Mouse (Mus musculus) megakaryocyte, embryonic 14.5 days (primary cell): Measurements from ENCODE around the gene Ubqln1. TPM values are rescaled to one million over a fixed set of nuclear protein-coding genes. Genes with fewer than 3 reads are reported as not detected.

Experiments
- H3K27me3 ChIP-seq: replicated peaks from 2 replicates; pipeline ENCODE3; 2012; ENCODE audit warnings: inconsistent platforms
- H3K36me3 ChIP-seq: replicated peaks from 2 replicates; pipeline ENCODE3; 2012; ENCODE audit warnings: low read length, inconsistent platforms, mixed read lengths
- H3K4me1 ChIP-seq: 2 replicates; pipeline ENCODE4 v1.6.1; 2012; ENCODE audit warnings: inconsistent platforms
- H3K4me3 ChIP-seq: replicated peaks from 2 replicates; pipeline ENCODE3; 2012; ENCODE audit warnings: moderate library complexity, mild to moderate bottlenecking, inconsistent platforms
- H3K9me3 ChIP-seq: 2 replicates; pipeline ENCODE4 v1.6.1; 2012; ENCODE audit warnings: inconsistent platforms
- FLI1 ChIP-seq: IDR thresholded peaks from 2 replicates; pipeline ENCODE4 v1.6.1; 2012; ENCODE audit warnings: low read length, inconsistent platforms, mixed read lengths
- GATA1 ChIP-seq: IDR thresholded peaks from 3 replicates; pipeline ENCODE4 v1.6.1; 2012; ENCODE audit warnings: mixed read lengths, low read length, inconsistent platforms, borderline replicate concordance
- polyA plus RNA-seq: library from polyadenylated mRNA; stranded (reverse); fragments of >175 nt; gene quantifications from 2 replicates; pipeline ENCODE4 v1.2.3, GENCODE M21; 2012; ENCODE audit warnings: low replicate concordance; ENCODE audit not compliant: insufficient read depth

Ubqln1 gene
- polyA plus RNA-seq, 1 experiment: 33.9 TPM

DNA sequence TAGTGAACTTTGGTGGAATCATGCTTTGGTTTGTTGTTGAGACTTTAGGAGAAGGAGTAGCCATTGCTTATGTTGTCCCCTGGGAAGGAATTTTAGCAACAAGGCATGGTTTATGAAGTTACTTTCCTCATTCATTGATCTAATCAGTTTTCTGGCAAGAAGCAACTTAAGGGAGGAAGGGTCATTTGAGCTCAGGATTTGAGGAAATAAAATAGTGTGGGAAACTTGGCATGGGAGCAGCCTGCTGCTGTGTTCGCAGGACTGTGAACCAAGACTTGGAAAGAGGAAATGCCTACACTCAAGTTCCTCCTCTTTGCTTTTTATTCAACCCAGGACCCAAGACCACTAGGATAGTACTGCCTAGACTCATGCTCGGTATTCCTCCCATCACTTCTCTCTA lies 2.1 kb upstream of the Ubqln1 start:
- H3K4me1 ChIP-seq: peaks cover 27% of the 10 kb centered on the region
- no peaks in the 10 kb centered on the region for H3K9me3 ChIP-seq
- no peak for TF ChIP-seq FLI1
- TF ChIP-seq GATA1: no peak
- H3K36me3 ChIP-seq: no peaks in the 10 kb centered on the region
- no peaks in the 10 kb centered on the region for H3K27me3 ChIP-seq
- H3K4me3 ChIP-seq: no peak overlapping the region

DNA sequence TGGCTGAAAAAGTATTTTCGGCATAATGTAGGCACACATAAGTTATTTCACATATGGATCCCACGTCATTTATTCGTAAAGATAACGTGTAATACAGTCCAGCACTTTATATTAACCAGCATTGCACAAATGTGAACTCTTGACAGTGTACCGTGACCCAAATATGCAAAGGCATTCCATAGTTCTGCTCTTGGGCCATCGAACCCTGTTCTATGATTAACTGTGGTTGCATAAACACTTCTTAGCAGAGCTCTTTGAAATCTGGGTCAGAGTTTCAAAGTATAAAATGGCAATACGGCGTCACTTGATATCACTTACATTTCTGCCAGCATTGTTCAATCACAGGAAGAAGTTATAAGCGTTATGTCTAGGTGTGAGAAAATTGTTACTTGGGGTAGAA lies 942 bp upstream of the Ubqln1 start:
- Histone ChIP-seq H3K4me3 (peak overlapping the region; percentile 98), H3K4me1 (peaks cover 35% of the 10 kb centered on the region), H3K9me3 (no peaks in the 10 kb centered on the region), H3K27me3 (no peaks in the 10 kb centered on the region), H3K36me3 (peaks cover 3% of the 10 kb centered on the region)
- TF ChIP-seq FLI1 (no peak), GATA1 (no peak)

- Histone ChIP-seq H3K4me3 (peak overlapping the region; percentile 98), H3K4me1 (peaks cover 41% of the 10 kb centered on the region), H3K9me3 (no peaks in the 10 kb centered on the region), H3K36me3 (peaks cover 7% of the 10 kb centered on the region), H3K27me3 (no peaks in the 10 kb centered on the region)
- TF ChIP-seq GATA1 (no peak), FLI1 (no peak)
Measured at GRCm38 (mm10) chr13:58215253-58215591, 231 bp downstream of the Ubqln1 start.

GRCm38 (mm10) chr13:58214346-58215252 lies 854 bp downstream of the Ubqln1 start:
- TF ChIP-seq FLI1: no peak
- no peak for TF ChIP-seq GATA1
- H3K4me1 ChIP-seq: peaks cover 43% of the 10 kb centered on the region
- no peaks in the 10 kb centered on the region for H3K27me3 ChIP-seq
- no peaks in the 10 kb centered on the region for H3K9me3 ChIP-seq
- H3K36me3 ChIP-seq: peaks cover 8% of the 10 kb centered on the region
- peak overlapping the region; percentile 98 for H3K4me3 ChIP-seq

DNA sequence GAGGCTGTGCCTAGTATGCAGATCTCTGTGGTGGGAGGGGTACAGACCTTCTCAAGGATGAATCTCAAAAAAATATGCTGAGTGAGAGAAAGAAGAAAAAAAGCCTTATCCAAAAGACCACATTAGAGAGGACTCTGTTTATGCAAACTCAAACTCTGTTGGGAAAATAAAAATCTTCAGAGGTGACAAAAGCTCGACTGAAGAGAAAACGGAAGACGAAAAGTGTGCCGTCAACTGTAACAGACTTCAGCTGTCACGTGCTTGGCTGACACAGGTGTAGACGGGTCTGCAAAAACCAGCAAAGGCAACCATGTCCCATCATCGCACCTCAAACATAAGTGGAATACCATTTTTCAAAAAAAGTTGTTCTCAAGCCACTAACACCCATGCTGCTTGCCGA lies 1.7 kb downstream of the Ubqln1 start:
- Histone ChIP-seq H3K4me3 (peak overlapping the region; percentile 98), H3K4me1 (peaks cover 46% of the 10 kb centered on the region)

GRCm38 (mm10) chr13:58212530-58212929 lies 2.9 kb downstream of the Ubqln1 start:
- H3K27me3 ChIP-seq: no peaks in the 10 kb centered on the region
- H3K36me3 ChIP-seq: peaks cover 16% of the 10 kb centered on the region
- H3K4me3 ChIP-seq: no peak overlapping the region
- no peaks in the 10 kb centered on the region for H3K9me3 ChIP-seq
- TF ChIP-seq GATA1 (no peak), FLI1 (no peak)
- peaks cover 50% of the 10 kb centered on the region for H3K4me1 ChIP-seq

More for the DNA sequence above, 1.7 kb downstream of the Ubqln1 start:
- Histone ChIP-seq H3K36me3 (peaks cover 11% of the 10 kb centered on the region), H3K9me3 (no peaks in the 10 kb centered on the region), H3K27me3 (no peaks in the 10 kb centered on the region)
- no peak for TF ChIP-seq GATA1

- Histone ChIP-seq H3K4me3 (no peak overlapping the region), H3K36me3 (peaks cover 20% of the 10 kb centered on the region), H3K9me3 (no peaks in the 10 kb centered on the region), H3K4me1 (peaks cover 55% of the 10 kb centered on the region), H3K27me3 (no peaks in the 10 kb centered on the region)
- TF ChIP-seq GATA1 (no peak), FLI1 (no peak)
Measured at GRCm38 (mm10) chr13:58210441-58210840, 5.0 kb downstream of the Ubqln1 start.

DNA sequence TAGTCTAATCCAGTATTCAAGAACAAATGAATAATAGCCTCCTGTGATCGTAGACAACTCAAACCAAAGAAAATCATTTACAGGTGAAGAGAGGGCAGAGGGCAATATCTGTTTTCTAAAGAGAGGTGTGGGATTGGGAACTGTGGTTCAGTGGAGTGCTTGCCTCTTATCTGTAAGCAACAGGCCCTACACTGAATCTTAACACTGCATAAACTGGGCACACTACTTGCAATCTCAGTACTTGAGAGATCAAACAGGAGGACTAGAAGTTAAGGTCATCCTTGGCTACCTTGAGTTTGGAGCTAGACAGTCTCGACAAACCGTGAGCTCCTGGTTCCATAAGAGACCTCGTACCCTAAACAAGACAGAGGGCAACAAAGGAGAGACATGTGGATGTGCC lies 9.4 kb downstream of the Ubqln1 start:
- Histone ChIP-seq H3K4me3 (no peak overlapping the region), H3K36me3 (peaks cover 17% of the 10 kb centered on the region), H3K27me3 (no peaks in the 10 kb centered on the region), H3K4me1 (peaks cover 58% of the 10 kb centered on the region), H3K9me3 (no peaks in the 10 kb centered on the region)
- TF ChIP-seq FLI1: no peak
- no peak for TF ChIP-seq GATA1

- peaks cover 56% of the 10 kb centered on the region for H3K4me1 ChIP-seq
- H3K36me3 ChIP-seq: peaks cover 12% of the 10 kb centered on the region
- no peak for TF ChIP-seq GATA1
- H3K9me3 ChIP-seq: no peaks in the 10 kb centered on the region
- H3K4me3 ChIP-seq: peak overlapping the region; percentile 28
- H3K27me3 ChIP-seq: no peaks in the 10 kb centered on the region
Measured at GRCm38 (mm10) chr13:58204986-58205385, 10.5 kb downstream of the Ubqln1 start.

GRCm38 (mm10) chr13:58204202-58204601 lies 11.3 kb downstream of the Ubqln1 start:
- Histone ChIP-seq H3K36me3 (peaks cover 10% of the 10 kb centered on the region), H3K4me1 (peaks cover 58% of the 10 kb centered on the region), H3K27me3 (no peaks in the 10 kb centered on the region), H3K9me3 (no peaks in the 10 kb centered on the region), H3K4me3 (no peak overlapping the region)
- no peak for TF ChIP-seq GATA1
- TF ChIP-seq FLI1: no peak
